Mouse (Mus musculus): ENCODE results near the gene Snn. TPM values are rescaled to one million over a fixed set of nuclear protein-coding genes. Genes with fewer than 3 reads are reported as not detected.
"Not testable (repeated sequence)": the region's sequence is repeated elsewhere in the genome, so short reads cannot be mapped to it uniquely, and the experiment has no call there.

The Snn gene
- polyA plus RNA-seq (2015; fragmentation: Nextera tagmentation; extraction: Ambion mirVana) = 22.6 and 23.2 TPM in 2 replicates

GRCm38 (mm10) chr16:11060645-11061044 is at the start of gene Snn:
Gene Snn (plus strand): TSS chr16:11060945.
- whole genome bisulfite sequencing = 85% methylated on average over 4 of the region's 4 CpGs
- no peak within 1 kb of the TSS for H3K27ac ChIP-seq

GRCm38 (mm10) chr16:11011206-11011605 is 49.5 kb upstream of the Snn start:
- ATAC-seq = no peak
- Histone ChIP-seq H3K36me3 (no peaks in the 10 kb centered on the region), H3K4me3 (replicated peaks) (no peak overlapping the region), H3K9me3 (no peaks in the 10 kb centered on the region), H3K9ac (no peak overlapping the region), H3K27me3 (replicated peaks) (no peaks in the 10 kb centered on the region), H3K4me2 (replicated peaks) (no peak overlapping the region), H3K4me1 (replicated peaks) (peaks cover 28% of the 10 kb centered on the region), H3K27ac (no peak overlapping the region)
- 69% methylated on average over 2 of the region's 2 CpGs for WGBS

More at GRCm38 (mm10) chr16:11060645-11061044, at the start of gene Snn:
- H3K9ac ChIP-seq = no peak within 1 kb of the TSS
- H3K27me3 ChIP-seq (replicated peaks) = no peaks in the 10 kb centered on the region
- H3K36me3 ChIP-seq = no peaks in the 10 kb centered on the region
- ATAC-seq = no peak
- no peak within 1 kb of the TSS for H3K4me3 ChIP-seq (replicated peaks)
- no peak within 1 kb of the TSS for H3K4me2 ChIP-seq (replicated peaks)
- H3K4me1 ChIP-seq (replicated peaks) = peaks cover 18% of the 10 kb centered on the region
- H3K9me3 ChIP-seq = no peaks in the 10 kb centered on the region

- 91% methylated on average over 4 of the region's 4 CpGs for WGBS
Measured at GRCm38 (mm10) chr16:11011939-11012338, 48.8 kb upstream of the Snn start.

GRCm38 (mm10) chr16:11012571-11013463 is 47.9 kb upstream of the Snn start:
- no peaks in the 10 kb centered on the region for H3K27me3 ChIP-seq (replicated peaks)
- ATAC-seq = no peak
- H3K9me3 ChIP-seq = no peaks in the 10 kb centered on the region
- H3K9ac ChIP-seq = no peak overlapping the region
- no peaks in the 10 kb centered on the region for H3K36me3 ChIP-seq
- 63% methylated on average over 11 of the region's 11 CpGs for WGBS
- H3K4me3 ChIP-seq (replicated peaks) = no peak overlapping the region
- H3K27ac ChIP-seq = no peak overlapping the region
- no peak overlapping the region for H3K4me2 ChIP-seq (replicated peaks)
- H3K4me1 ChIP-seq (replicated peaks) = peaks cover 18% of the 10 kb centered on the region

More at GRCm38 (mm10) chr16:11011939-11012338, 48.8 kb upstream of the Snn start:
- H3K4me2 ChIP-seq (replicated peaks) = no peak overlapping the region
- ATAC-seq = no peak
- no peak overlapping the region for H3K4me3 ChIP-seq (replicated peaks)
- H3K27me3 ChIP-seq (replicated peaks) = no peaks in the 10 kb centered on the region
- H3K36me3 ChIP-seq = no peaks in the 10 kb centered on the region
- peaks cover 23% of the 10 kb centered on the region for H3K4me1 ChIP-seq (replicated peaks)
- no peak overlapping the region for H3K27ac ChIP-seq
- no peak overlapping the region for H3K9ac ChIP-seq
- no peaks in the 10 kb centered on the region for H3K9me3 ChIP-seq

GRCm38 (mm10) chr16:11013464-11014147 is 47.1 kb upstream of the Snn start:
- WGBS = 90% methylated on average over 12 of the region's 19 CpGs
- not testable (repeated sequence) for H3K27ac ChIP-seq

GRCm38 (mm10) chr16:11014407-11014806 is 46.3 kb upstream of the Snn start:
- whole genome bisulfite sequencing = 74% methylated on average over 3 of the region's 3 CpGs
- Histone ChIP-seq H3K4me2 (replicated peaks) (no peak overlapping the region), H3K4me3 (replicated peaks) (no peak overlapping the region), H3K9me3 (no peaks in the 10 kb centered on the region), H3K27me3 (replicated peaks) (no peaks in the 10 kb centered on the region), H3K9ac (no peak overlapping the region), H3K27ac (no peak overlapping the region), H3K4me1 (replicated peaks) (peaks cover 13% of the 10 kb centered on the region), H3K36me3 (no peaks in the 10 kb centered on the region)
- ATAC-seq = no peak

More at GRCm38 (mm10) chr16:11013464-11014147, 47.1 kb upstream of the Snn start:
- not testable (repeated sequence) for ATAC-seq; H3K36me3 ChIP-seq; H3K4me2 ChIP-seq (replicated peaks); H3K27me3 ChIP-seq (replicated peaks); H3K9ac ChIP-seq; H3K4me3 ChIP-seq (replicated peaks); H3K9me3 ChIP-seq
- H3K4me1 ChIP-seq (replicated peaks) = peaks cover 18% of the 10 kb centered on the region

GRCm38 (mm10) chr16:11016353-11016752 is 44.4 kb upstream of the Snn start:
- WGBS = 51% methylated on average over 4 of the region's 4 CpGs
- peaks cover 13% of the 10 kb centered on the region for H3K4me1 ChIP-seq (replicated peaks)
- no peak overlapping the region for H3K9ac ChIP-seq
- H3K27me3 ChIP-seq (replicated peaks) = no peaks in the 10 kb centered on the region
- no peaks in the 10 kb centered on the region for H3K36me3 ChIP-seq
- no peak overlapping the region for H3K27ac ChIP-seq
- no peaks in the 10 kb centered on the region for H3K9me3 ChIP-seq
- no peak overlapping the region for H3K4me3 ChIP-seq (replicated peaks)
- no peak for ATAC-seq
- no peak overlapping the region for H3K4me2 ChIP-seq (replicated peaks)

GRCm38 (mm10) chr16:11017807-11018595 is 42.7 kb upstream of the Snn start:
- Histone ChIP-seq H3K4me3 (replicated peaks) (no peak overlapping the region), H3K27ac (no peak overlapping the region), H3K27me3 (replicated peaks) (no peaks in the 10 kb centered on the region), H3K4me2 (replicated peaks) (no peak overlapping the region), H3K9me3 (no peaks in the 10 kb centered on the region), H3K36me3 (no peaks in the 10 kb centered on the region), H3K9ac (no peak overlapping the region), H3K4me1 (replicated peaks) (peaks cover 9% of the 10 kb centered on the region)
- peak; percentile 32; the same call in 1 of the 2 replicates for ATAC-seq
- 38% methylated on average over 11 of the region's 11 CpGs for WGBS

GRCm38 (mm10) chr16:11021403-11022112 is 39.2 kb upstream of the Snn start:
- ATAC-seq = no peak
- Histone ChIP-seq H3K9me3 (no peaks in the 10 kb centered on the region), H3K27me3 (replicated peaks) (no peaks in the 10 kb centered on the region), H3K4me1 (replicated peaks) (peaks cover 6% of the 10 kb centered on the region; the same call in 1 of the 2 replicates), H3K4me3 (replicated peaks) (no peak overlapping the region), H3K4me2 (replicated peaks) (no peak overlapping the region), H3K36me3 (no peaks in the 10 kb centered on the region), H3K9ac (no peak overlapping the region), H3K27ac (no peak overlapping the region)
- 63% methylated on average over 3 of the region's 3 CpGs for WGBS

GRCm38 (mm10) chr16:11022113-11022489 is 38.6 kb upstream of the Snn start:
- Histone ChIP-seq H3K4me2 (replicated peaks) (no peak overlapping the region), H3K4me3 (replicated peaks) (no peak overlapping the region), H3K27me3 (replicated peaks) (no peaks in the 10 kb centered on the region), H3K9me3 (no peaks in the 10 kb centered on the region), H3K27ac (no peak overlapping the region), H3K4me1 (replicated peaks) (peaks cover 6% of the 10 kb centered on the region; the same call in 1 of the 2 replicates), H3K9ac (no peak overlapping the region), H3K36me3 (no peaks in the 10 kb centered on the region)
- no peak for ATAC-seq
- WGBS = 84% methylated on average over 4 of the region's 4 CpGs

GRCm38 (mm10) chr16:11023618-11024017 is 37.1 kb upstream of the Snn start:
- 80% methylated on average over 5 of the region's 5 CpGs for WGBS
- Histone ChIP-seq H3K4me3 (replicated peaks) (no peak overlapping the region), H3K36me3 (no peaks in the 10 kb centered on the region), H3K9me3 (no peaks in the 10 kb centered on the region), H3K4me2 (replicated peaks) (no peak overlapping the region), H3K27ac (no peak overlapping the region), H3K4me1 (replicated peaks) (no peaks in the 10 kb centered on the region), H3K9ac (no peak overlapping the region), H3K27me3 (replicated peaks) (no peaks in the 10 kb centered on the region)
- no peak for ATAC-seq

Data from intestine, embryonic 15.5 days (tissue).